Mouse (Mus musculus) kidney, postnatal 36 days (tissue): ENCODE measurements around the gene Vmn1r4.

Source experiments
- DNase-seq, 2 experiments: peaks; one replicate each; pipeline ENCODE4 v3.0.0; 2021 to 2022; ENCODE audit warnings: mixed read lengths in 2 of 2

Gene Vmn1r4

DNA sequence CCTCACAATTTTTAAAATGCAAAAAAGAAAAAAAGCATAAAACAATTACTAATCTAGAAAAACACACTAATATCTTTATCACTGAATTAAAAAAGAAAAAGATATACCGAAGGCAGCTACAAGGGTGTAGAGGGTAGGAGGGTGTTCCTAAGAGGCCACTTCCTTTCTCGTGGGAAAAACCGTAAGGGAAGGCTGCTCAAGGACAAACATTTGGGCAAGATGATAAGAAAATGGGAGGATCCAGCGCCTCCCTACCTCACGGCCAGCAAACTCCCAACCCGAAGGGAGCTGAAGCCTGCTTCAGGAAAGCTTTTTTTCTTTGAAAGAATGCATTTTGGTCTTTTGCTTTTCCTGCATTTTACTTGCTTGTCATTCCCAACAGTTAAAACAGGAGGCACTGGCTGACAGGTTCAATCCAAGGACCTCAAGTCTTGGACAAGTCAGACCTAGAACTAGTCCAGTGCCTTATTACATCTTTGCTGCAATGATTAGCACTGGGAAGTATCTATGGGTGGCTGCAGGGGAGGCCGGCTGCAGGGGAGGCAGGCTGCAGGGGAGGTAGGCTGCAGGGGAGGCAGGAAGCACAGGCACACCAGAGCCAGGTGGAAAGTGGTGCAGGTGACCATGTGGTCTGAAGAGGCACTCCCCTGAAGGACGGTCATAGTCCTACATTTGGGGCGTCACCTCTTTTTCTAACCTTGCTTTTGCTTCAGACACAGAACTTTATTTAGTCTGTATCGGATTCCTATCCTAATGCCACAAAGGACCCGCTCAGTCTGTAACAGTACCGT, 6.0 kb upstream of the Vmn1r4 start:
- no peak for DNase-seq

DNA sequence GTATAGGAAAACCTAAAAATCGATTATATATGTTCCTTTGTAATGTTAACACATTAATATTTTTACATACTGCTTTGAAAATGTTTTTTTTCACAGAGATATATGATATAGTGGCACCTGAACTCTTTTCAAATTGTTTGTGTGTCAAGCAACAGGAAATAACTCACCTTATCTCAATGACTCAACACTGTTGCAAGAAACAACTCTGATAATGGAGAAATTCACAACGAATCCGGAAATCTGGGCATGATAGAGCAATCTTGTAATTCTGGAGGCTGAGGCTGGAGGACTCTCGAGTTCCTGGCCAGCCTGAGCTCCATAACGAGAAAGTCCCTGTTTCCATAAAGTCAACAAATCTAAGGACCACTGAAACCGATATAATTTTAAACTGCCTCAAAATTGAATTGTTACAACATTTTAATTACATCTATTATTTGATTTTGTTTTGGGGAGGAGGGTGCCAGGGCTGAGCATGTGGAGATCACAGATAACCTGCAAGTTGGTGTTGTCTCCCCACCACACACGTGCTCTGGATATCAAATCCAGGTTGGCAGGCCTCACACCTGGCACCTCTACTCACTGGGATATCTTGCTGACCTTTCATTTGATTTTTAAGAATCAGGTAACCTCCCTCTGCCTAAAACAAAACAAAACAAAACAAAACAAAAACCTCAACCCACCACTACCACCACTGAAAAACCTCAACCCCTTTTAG, 4.3 kb upstream of the Vmn1r4 start:
- DNase-seq, result no peak

DNA sequence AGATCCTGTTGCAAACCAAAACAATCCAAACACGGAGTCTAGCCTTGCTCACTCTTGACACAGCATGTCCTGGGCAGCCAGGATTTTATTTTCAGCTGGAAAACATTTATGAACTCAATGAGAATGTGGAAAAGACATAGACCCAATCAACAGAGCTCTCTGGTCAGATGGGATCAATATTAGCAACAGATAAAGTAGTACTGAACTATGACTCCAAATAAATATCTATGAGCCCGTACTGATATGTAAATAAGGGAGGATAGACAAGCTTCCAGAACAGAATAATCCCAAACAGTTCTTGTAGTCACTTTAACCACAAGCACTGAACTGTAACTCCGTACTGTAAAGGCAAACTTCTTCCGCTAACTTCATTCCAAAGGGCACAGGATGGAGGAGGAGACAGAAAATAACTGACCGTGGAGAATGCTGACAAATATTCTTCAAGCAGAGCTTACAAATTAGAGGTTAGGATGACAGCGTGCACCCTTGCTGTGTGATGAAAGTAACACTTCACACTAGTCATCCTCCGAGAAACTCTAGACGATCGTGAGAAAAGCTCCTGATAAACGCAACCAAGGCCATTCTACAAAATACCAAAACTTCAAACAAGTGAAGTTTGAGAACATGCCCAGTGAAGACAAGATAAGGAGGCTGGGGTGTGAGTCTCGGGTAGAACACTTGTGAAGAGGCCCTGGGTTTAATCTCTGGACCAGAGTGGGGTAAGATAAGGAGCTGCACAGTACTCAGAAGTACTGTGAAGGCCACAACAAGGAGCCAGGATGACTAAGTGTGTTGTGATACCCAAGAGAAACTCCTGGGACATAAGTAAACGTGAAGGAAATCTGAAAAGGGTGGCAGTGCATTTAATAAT, 3.4 kb upstream of the Vmn1r4 start:
- DNase-seq, result peak; percentile 56 to 82

DNA sequence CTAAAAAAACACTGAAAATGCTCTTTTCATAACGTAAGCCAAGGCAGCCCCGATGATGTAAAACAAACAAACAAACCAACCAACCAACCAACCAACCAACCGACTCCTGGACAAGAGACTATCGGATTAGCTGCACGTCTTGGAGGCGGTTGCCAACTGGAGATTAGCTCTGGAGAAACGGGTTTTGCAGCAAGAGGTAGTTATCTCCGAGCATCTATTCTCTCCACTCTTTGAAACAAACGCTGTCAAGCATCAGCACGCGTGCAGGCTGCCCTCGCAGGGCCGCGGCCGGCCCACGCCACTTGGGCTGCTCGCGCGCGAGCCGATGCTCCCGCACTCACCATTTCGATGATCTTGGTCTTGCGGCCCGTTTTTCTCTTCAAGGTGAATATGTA, 487 bp upstream of the Vmn1r4 start:
- DNase-seq, result no peak

DNA sequence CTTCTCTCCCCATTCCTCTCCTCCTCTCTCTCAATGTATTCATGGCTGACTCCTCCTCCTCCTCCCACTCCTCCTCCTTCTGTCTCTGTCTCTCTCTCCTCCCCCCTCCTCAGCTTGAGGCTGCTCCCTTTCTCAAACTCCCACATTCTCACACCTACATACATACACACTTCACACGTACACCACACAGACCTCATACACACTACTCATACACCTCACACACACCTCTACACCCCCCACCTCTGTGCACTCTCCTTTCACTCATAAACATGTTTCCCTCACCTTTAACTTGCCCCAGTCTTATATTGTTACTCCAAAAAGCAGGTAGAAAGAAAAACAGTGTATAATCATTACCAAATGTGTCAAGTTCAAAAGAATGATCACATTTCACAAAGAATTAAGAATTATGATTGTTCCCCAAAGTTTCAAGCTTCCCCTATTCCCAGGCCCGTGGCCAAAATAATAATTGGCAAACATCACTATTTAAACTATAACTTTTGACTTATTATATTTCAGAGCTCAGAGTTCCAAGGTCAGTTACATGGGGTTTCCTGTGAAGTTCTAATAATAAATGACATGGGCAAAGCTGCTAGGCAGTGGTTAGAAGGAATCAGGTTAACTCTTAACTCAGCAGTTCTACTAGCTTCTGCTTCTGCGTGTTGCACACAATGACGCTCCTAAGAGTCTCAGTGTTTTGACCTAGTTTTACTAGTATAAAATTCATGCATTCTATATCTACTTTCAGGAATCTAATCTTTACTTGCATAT, 8.0 kb downstream of the Vmn1r4 start:
- no peak for DNase-seq

DNA sequence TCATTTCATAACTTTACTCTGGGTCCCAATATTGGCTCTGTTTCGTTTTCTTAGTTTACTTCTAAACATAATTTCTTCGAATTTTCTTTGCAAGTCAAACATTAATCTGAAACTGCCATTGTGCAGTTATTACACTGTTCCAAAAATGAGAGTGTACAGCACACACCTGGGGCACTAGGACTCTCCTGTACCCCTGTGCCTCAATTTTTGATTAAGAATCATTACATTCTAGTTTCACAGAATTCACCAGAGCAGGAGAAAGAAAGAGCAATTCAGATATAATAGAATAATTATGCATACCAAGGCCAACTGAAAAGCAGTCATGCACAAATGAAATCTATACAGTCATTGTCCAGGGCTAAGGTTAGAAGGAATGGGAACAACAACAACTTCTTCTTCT, 8.6 kb downstream of the Vmn1r4 start:
- no peak for DNase-seq

DNA sequence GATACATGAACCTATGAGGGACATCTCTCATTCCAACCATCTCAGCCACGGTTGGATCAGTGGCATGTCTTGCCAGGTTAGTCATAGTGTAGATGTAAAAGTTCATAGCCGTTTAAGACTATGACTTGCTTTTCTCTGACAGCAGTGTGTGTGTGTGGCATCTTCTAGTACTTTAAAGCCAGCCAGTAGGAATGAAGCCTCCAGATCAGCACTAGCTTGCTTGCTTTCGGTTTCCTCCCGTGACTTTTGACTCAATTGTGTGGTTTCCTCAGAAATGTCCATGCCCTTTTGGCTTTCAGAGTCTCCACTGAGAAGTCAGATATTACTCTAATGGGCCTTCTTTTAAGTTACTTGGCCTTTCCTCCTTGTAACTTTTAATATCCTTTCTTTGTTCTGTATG, 10.6 kb downstream of the Vmn1r4 start:
- DNase-seq, result no peak

DNA sequence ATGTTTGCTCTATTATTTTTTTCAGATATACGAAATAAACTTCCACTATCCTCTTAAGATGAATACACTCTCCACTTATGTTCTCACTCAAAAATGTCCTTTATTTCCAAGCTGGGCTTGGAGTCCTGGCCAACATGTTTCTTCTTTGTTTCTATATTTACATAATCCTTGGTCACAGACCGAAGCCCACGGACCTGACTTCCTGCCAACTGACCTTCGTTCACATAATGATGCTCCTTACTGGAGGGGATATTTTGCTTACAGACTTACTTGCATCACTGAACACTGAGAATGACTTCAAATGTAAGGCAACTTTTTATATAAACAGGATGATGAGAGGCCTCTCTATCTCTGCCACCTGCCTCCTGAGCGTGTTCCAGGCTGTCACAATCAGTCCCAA, 32.6 kb downstream of the Vmn1r4 start:
- DNase-seq, result peak; percentile 78 to 84

DNA sequence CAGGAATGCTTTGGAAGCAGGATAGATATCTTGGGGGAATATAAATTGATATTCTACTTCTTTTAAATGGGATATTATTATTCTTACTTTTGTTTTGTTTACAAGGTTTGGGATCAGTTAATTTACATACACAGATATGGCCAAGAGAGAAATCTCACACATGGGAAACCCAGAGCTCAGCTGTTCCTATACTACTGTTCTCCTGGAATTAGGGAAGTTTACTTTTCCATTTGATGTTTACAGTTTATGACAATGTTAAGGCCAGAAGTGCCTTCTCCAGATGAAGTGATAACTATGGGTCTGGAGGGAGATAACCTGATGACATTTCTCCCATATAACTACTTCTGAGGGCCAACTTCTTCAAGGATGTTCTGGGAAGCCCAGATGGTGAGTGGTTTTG, 46.2 kb downstream of the Vmn1r4 start, which contains the start of gene Vmn1r5:
Vmn1r5 (plus strand) TSS at position 301 of the 400 bp plus-strand sequence.
- no peak for DNase-seq

DNA sequence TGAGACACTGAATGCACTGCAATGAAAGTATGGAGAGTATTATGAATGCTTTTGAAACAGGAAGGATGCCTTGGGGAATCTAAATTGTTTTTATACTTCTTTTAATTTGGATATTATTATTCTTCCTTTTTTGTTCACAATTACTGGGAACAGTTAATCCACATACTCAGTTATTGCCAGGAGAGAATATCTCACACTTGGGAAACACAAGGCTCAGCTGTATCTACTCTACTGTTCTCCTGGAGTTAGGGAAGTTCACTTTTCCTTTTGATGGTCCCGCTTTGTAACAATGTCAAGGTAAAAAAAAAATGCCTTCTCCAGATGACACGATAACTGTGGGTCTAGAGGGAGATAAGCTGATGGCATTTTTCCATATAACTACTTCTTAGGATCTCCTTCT, 73.1 kb downstream of the Vmn1r4 start, which contains the start of gene Vmn1r6:
Vmn1r6 (plus strand) TSS at position 301 of the 400 bp plus-strand sequence.
- DNase-seq, result no peak
